Mouse (Mus musculus) forebrain, embryonic 11.5 days (tissue): ENCODE measurements at regions not wholly inside any gene's neighbourhood (a gene's known extent, or its start where the extent isn't known, plus 50 kb on each side); places are given as distances from the start of the nearest gene placed in this dataset.

ENCODE experiments used
- ATAC-seq: fragments of 200-750 bp; cut with Nextera tagmentation; replicated peaks from 2 replicates; pipeline ENCODE4 v1.8.0; 2017; ENCODE audit warnings: moderate TSS enrichment; ENCODE audit not compliant: low FRiP score
- DNase-seq: peaks from one replicate; pipeline ENCODE4 v3.0.0-alpha.2; 2017; ENCODE audit warnings: low spot score
- H3K27ac ChIP-seq: fragments of 300-500 bp; sonication (generic); 2 replicates; pipeline ENCODE4 v1.5.1; 2014; ENCODE audit warnings: low read depth, low read length
- H3K27me3 ChIP-seq: fragments of 300-500 bp; sonication (generic); 2 replicates; pipeline ENCODE4 v1.6.1; 2014; ENCODE audit warnings: mild to moderate bottlenecking, low read length, mixed read lengths; ENCODE audit not compliant: control insufficient read depth, insufficient read depth
- H3K36me3 ChIP-seq: fragments of 300-500 bp; sonication (generic); 2 replicates; pipeline ENCODE4 v1.6.1; 2014; ENCODE audit warnings: mild to moderate bottlenecking, low read length, moderate library complexity, mixed read lengths; ENCODE audit not compliant: control insufficient read depth, insufficient read depth
- H3K4me1 ChIP-seq: fragments of 300-500 bp; sonication (generic); replicated peaks from 2 replicates; pipeline ENCODE4 v1.6.1; 2014; ENCODE audit warnings: low read length, mixed read lengths; ENCODE audit not compliant: control insufficient read depth, insufficient read depth
- H3K4me2 ChIP-seq: fragments of 300-500 bp; sonication (generic); 2 replicates; pipeline ENCODE4 v1.6.1; 2014; ENCODE audit warnings: low read depth, mild to moderate bottlenecking, low read length, moderate library complexity, mixed read lengths; ENCODE audit not compliant: severe bottlenecking
- H3K4me3 ChIP-seq: fragments of 300-500 bp; sonication (generic); 2 replicates; pipeline ENCODE4 v1.5.1; 2014; ENCODE audit warnings: low read depth, low read length
- H3K9ac ChIP-seq: fragments of 300-500 bp; sonication (generic); 2 replicates; pipeline ENCODE4 v1.6.1; 2014; ENCODE audit warnings: low read length
- H3K9me3 ChIP-seq: fragments of 300-500 bp; sonication (generic); 2 replicates; pipeline ENCODE4 v1.6.1; 2016; ENCODE audit warnings: low read length, mixed read lengths; ENCODE audit not compliant: control insufficient read depth
- WGBS: fragments of 180-500 bp; shearing (Covaris S2); extraction: QIAGEN DNeasy Blood & Tissue Kit; methylation state at CpG from one replicate; pipeline ENCODE4 v1.1.7; 2014; 5-methylcytosine and 5-hydroxymethylcytosine counted together

- no peak for DNase-seq
- Histone ChIP-seq H3K36me3 (no peaks in the 10 kb centered on the region), H3K4me2 (no peak overlapping the region), H3K9me3 (no peaks in the 10 kb centered on the region), H3K27ac (no peak overlapping the region), H3K9ac (no peak overlapping the region), H3K4me1 (no peaks in the 10 kb centered on the region), H3K4me3 (no peak overlapping the region), H3K27me3 (no peaks in the 10 kb centered on the region)
- no peak for ATAC-seq
- 86% methylated on average over 5 of the region's 5 CpGs for WGBS
These were observed 183.6 kb downstream of the Efnb2 start for GRCm38 (mm10) chr8:8477456-8477855.

- WGBS: 72% methylated on average over 3 of the region's 3 CpGs
- ATAC-seq (no peak), DNase-seq (no peak)
- Histone ChIP-seq H3K27me3 (no peaks in the 10 kb centered on the region), H3K9me3 (no peaks in the 10 kb centered on the region), H3K36me3 (no peaks in the 10 kb centered on the region), H3K4me1 (peaks cover 4% of the 10 kb centered on the region; the same call in 1 of the 2 replicates), H3K27ac (no peak overlapping the region), H3K4me2 (no peak overlapping the region), H3K9ac (no peak overlapping the region), H3K4me3 (no peak overlapping the region)
These were observed 192.5 kb downstream of the Efnb2 start for GRCm38 (mm10) chr8:8468552-8468951.

- H3K4me3 ChIP-seq: no peak overlapping the region
- H3K9me3 ChIP-seq: no peaks in the 10 kb centered on the region
- DNase-seq (no peak), ATAC-seq (no peak)
- no peaks in the 10 kb centered on the region for H3K36me3 ChIP-seq
- no peak overlapping the region for H3K27ac ChIP-seq
- peaks cover 4% of the 10 kb centered on the region; the same call in 1 of the 2 replicates for H3K4me1 ChIP-seq
- H3K4me2 ChIP-seq: no peak overlapping the region
- WGBS: 3% methylated on average over 6 of the region's 6 CpGs
- H3K9ac ChIP-seq: no peak overlapping the region
- no peaks in the 10 kb centered on the region for H3K27me3 ChIP-seq
These were observed 194.4 kb downstream of the Efnb2 start for GRCm38 (mm10) chr8:8466526-8467244.

- H3K4me3 ChIP-seq: no peak overlapping the region
- H3K27ac ChIP-seq: no peak overlapping the region
- DNase-seq: no peak
- H3K36me3 ChIP-seq: no peaks in the 10 kb centered on the region
- H3K4me1 ChIP-seq: peaks cover 4% of the 10 kb centered on the region; the same call in 1 of the 2 replicates
- 84% methylated on average over 2 of the region's 2 CpGs for WGBS
- no peak overlapping the region for H3K9ac ChIP-seq
- no peaks in the 10 kb centered on the region for H3K27me3 ChIP-seq
- no peaks in the 10 kb centered on the region for H3K9me3 ChIP-seq
- no peak for ATAC-seq
- H3K4me2 ChIP-seq: no peak overlapping the region
These were observed 198.6 kb downstream of the Efnb2 start for GRCm38 (mm10) chr8:8462455-8462854.

DNA sequence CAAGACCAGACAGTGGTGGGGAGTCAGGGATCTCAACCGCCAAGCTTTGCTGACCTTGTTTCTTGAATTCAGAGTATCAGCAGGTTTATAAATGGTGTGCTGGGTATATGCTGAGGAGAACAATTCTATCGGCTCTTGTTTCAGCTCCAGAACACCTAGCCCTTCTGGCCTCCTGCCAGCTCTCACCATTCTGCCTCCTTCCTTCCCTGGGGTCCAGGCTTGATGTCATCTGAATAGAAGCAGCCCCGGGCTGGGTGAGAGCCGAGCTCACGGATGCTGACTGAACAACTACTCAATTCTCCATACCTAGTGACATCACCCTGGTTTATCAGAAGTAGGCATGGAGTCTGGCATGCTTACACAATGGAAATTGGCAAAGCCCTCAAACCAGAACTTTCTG is 203.5 kb downstream of the Efnb2 start:
- H3K27ac ChIP-seq: no peak overlapping the region
- H3K4me3 ChIP-seq: no peak overlapping the region
- no peaks in the 10 kb centered on the region for H3K36me3 ChIP-seq
- DNase-seq: no peak
- ATAC-seq: no peak
- no peaks in the 10 kb centered on the region for H3K27me3 ChIP-seq
- no peak overlapping the region for H3K9ac ChIP-seq
- no peaks in the 10 kb centered on the region for H3K4me1 ChIP-seq
- no peaks in the 10 kb centered on the region for H3K9me3 ChIP-seq
- no peak overlapping the region for H3K4me2 ChIP-seq
- 85% methylated on average over 5 of the region's 5 CpGs for WGBS

- 92% methylated on average over 6 of the region's 6 CpGs for WGBS
- DNase-seq (no peak), ATAC-seq (no peak)
- H3K4me2 ChIP-seq: no peak overlapping the region
- H3K27me3 ChIP-seq: no peaks in the 10 kb centered on the region
- no peaks in the 10 kb centered on the region for H3K36me3 ChIP-seq
- no peak overlapping the region for H3K4me3 ChIP-seq
- H3K27ac ChIP-seq: no peak overlapping the region
- no peaks in the 10 kb centered on the region for H3K9me3 ChIP-seq
- no peak overlapping the region for H3K9ac ChIP-seq
- H3K4me1 ChIP-seq: no peaks in the 10 kb centered on the region
These were observed 207.1 kb downstream of the Efnb2 start for GRCm38 (mm10) chr8:8453944-8454343.

DNA sequence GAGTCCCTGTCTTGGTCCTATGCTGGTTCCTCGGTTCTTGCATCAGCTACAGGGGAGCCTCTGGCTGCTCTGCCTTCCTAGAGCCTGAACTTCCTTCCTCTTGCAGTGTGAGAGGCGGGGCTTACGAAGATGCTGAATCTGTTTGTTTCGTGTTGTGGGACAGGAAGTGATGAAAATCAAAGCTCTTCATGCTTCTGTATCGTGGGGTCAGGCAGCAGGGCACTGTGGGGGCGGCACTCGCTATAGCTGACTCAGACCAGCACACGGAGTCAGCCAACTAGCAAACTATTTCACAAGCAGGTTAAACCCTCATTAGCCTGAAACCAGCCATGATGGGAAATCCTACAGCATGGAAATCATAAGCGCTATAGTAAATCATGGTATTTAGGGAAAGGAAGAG is 208.8 kb downstream of the Efnb2 start:
- DNase-seq (no peak), ATAC-seq (no peak)
- 88% methylated on average over 9 of the region's 9 CpGs for WGBS
- H3K9ac ChIP-seq: no peak overlapping the region
- H3K36me3 ChIP-seq: no peaks in the 10 kb centered on the region
- H3K27ac ChIP-seq: no peak overlapping the region
- H3K27me3 ChIP-seq: no peaks in the 10 kb centered on the region
- H3K4me1 ChIP-seq: no peaks in the 10 kb centered on the region
- H3K4me3 ChIP-seq: no peak overlapping the region
- H3K9me3 ChIP-seq: no peaks in the 10 kb centered on the region
- H3K4me2 ChIP-seq: no peak overlapping the region

- Histone ChIP-seq H3K27me3 (no peaks in the 10 kb centered on the region), H3K4me3 (no peak overlapping the region), H3K9me3 (no peaks in the 10 kb centered on the region), H3K4me2 (no peak overlapping the region), H3K27ac (no peak overlapping the region), H3K9ac (no peak overlapping the region), H3K4me1 (no peaks in the 10 kb centered on the region), H3K36me3 (no peaks in the 10 kb centered on the region)
- ATAC-seq (no peak), DNase-seq (no peak)
- WGBS: 90% methylated on average over 4 of the region's 4 CpGs
These were observed 212.1 kb downstream of the Efnb2 start for GRCm38 (mm10) chr8:8448911-8449310.

DNA sequence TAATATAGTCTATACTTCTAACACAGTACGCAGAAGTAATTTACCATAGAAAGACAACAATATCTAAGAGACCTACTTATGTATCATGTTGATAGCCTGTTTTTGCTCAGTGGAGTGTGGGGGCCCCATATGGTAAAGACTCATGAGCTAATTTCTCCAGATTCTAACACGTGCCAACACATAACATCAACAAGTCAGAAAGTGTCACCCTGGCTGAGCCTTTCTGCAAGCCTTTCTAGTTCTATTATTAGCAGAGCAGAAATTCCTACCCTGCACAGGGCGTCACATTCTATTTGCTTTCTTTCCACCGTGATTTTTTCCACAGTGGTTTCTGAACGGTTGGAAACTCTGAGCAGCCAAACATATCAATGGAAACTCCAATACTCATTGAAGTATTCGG is 219.5 kb downstream of the Efnb2 start:
- no peak for ATAC-seq
- no peaks in the 10 kb centered on the region for H3K9me3 ChIP-seq
- no peak for DNase-seq
- no peaks in the 10 kb centered on the region for H3K4me1 ChIP-seq
- no peak overlapping the region for H3K4me3 ChIP-seq
- H3K27ac ChIP-seq: no peak overlapping the region
- H3K27me3 ChIP-seq: no peaks in the 10 kb centered on the region
- no peak overlapping the region for H3K4me2 ChIP-seq
- H3K9ac ChIP-seq: no peak overlapping the region
- 88% methylated on average over 6 of the region's 6 CpGs for WGBS
- H3K36me3 ChIP-seq: no peaks in the 10 kb centered on the region
